Mouse (Mus musculus) liver, embryonic 14.5 days (tissue): ENCODE data around the gene Cog4. TPM values are rescaled to one million over a fixed set of nuclear protein-coding genes. Genes with fewer than 3 reads are reported as not detected.
"Not testable (repeated sequence)": the region's sequence is repeated elsewhere in the genome, so short reads cannot be mapped to it uniquely, and the experiment has no call there.

Experiments used
- ATAC-seq: fragments of 200-750 bp; cut with Nextera tagmentation; 2 replicates; pipeline ENCODE4 v1.8.0; 2017; ENCODE audit warnings: moderate number of reproducible peaks, mild to moderate bottlenecking, moderate library complexity; ENCODE audit not compliant: insufficient read depth
- DNase-seq, 3 experiments: peaks; one replicate each; pipeline ENCODE4 v3.0.0-alpha.2; 2012 to 2013; ENCODE audit warnings: low read depth in 3 of 3, low spot score in 3 of 3
- H3K27ac ChIP-seq: fragments of 300-500 bp; sonication (generic); 2 replicates; pipeline ENCODE4 v1.5.1; 2014; ENCODE audit warnings: moderate library complexity, mild to moderate bottlenecking, control low read depth, inconsistent platforms
- H3K27me3 ChIP-seq: fragments of 300-500 bp; sonication (generic); 2 replicates; pipeline ENCODE4 v1.6.1; 2014; ENCODE audit warnings: mild to moderate bottlenecking, low read length, moderate library complexity; ENCODE audit not compliant: control insufficient read depth, insufficient read depth
- H3K36me3 ChIP-seq: fragments of 300-500 bp; sonication (generic); replicated peaks from 2 replicates; pipeline ENCODE4 v1.6.1; 2014; ENCODE audit warnings: low read depth; ENCODE audit not compliant: control insufficient read depth, insufficient read depth
- H3K4me1 ChIP-seq, 2 experiments: fragments of 200-500 bp in 1 of 2; fragments of 300-500 bp in 1 of 2; sonication (generic) in 1 of 2; replicated peaks; 2 replicates each; pipeline ENCODE4 v1.6.1; 2012 to 2014; ENCODE audit warnings: antibody characterized with exemption in 1 of 2, inconsistent platforms in 1 of 2, low read length in 1 of 2; ENCODE audit not compliant: control insufficient read depth in 2 of 2, insufficient read depth in 2 of 2
- H3K4me2 ChIP-seq: fragments of 300-500 bp; sonication (generic); 2 replicates; pipeline ENCODE4 v1.6.1; 2014; ENCODE audit warnings: low read depth, mild to moderate bottlenecking, control low read depth, moderate library complexity
- H3K4me3 ChIP-seq, 2 experiments: fragments of 200-500 bp in 1 of 2; fragments of 300-500 bp in 1 of 2; sonication (generic) in 1 of 2; 2 replicates each; pipeline ENCODE4 v1.5.1; 2012 to 2014; ENCODE audit warnings: low read depth in 2 of 2, low read length in 2 of 2, mild to moderate bottlenecking in 2 of 2, control low read depth in 1 of 2, inconsistent platforms in 1 of 2, moderate library complexity in 1 of 2; ENCODE audit not compliant: insufficient read depth in 1 of 2
- H3K9ac ChIP-seq: fragments of 300-500 bp; sonication (generic); replicated peaks from 2 replicates; pipeline ENCODE4 v1.6.1; 2014; ENCODE audit warnings: mild to moderate bottlenecking, control low read depth, moderate library complexity
- H3K9me3 ChIP-seq: fragments of 300-500 bp; sonication (generic); 2 replicates; pipeline ENCODE4 v1.6.1; 2016; ENCODE audit warnings: low read length, mixed read lengths; ENCODE audit not compliant: control insufficient read depth
- CTCF ChIP-seq: IDR thresholded peaks from 2 replicates; pipeline ENCODE4 v1.5.1; 2016; ENCODE audit warnings: antibody characterized with exemption, low read depth, control low read depth
- EP300 ChIP-seq: IDR thresholded peaks from 2 replicates; pipeline ENCODE4 v1.6.1; 2016; ENCODE audit warnings: antibody characterized with exemption, low read depth
- WGBS: fragments of 180-500 bp; shearing (Covaris S2); extraction: QIAGEN DNeasy Blood & Tissue Kit; methylation state at CpG from one replicate; pipeline ENCODE4 v1.1.7; 2014; ENCODE audit not compliant: insufficient replicate concordance; 5-methylcytosine and 5-hydroxymethylcytosine counted together
- polyA plus RNA-seq, 2 experiments: library from polyadenylated mRNA; depleted of rRNA in 1 of 2; stranded (reverse) in 1 of 2; unstranded in 1 of 2; fragments of >200 nt; fragmentation: Nextera tagmentation in 1 of 2; extraction: Ambion mirVana in 1 of 2; gene quantifications; 2 replicates each; pipeline versions ENCODE4 v1.2.1 to v1.2.3; 2012 to 2014

Cog4 gene
- polyA plus RNA-seq, 2 experiments, result 14.7 to 23.8 TPM

- DNase-seq (peak; percentile 83 to 88 (median 86)), ATAC-seq (peak; percentile 83)
- Histone ChIP-seq H3K9ac (peak overlapping the region; percentile 60), H3K4me2 (peak overlapping the region; percentile 82), H3K36me3 (no peaks in the 10 kb centered on the region; the same call in none of the 2 replicates), H3K4me3 (peak overlapping the region; percentile 32 to 39; a peak in 3 of 4 replicates), H3K27me3 (no peaks in the 10 kb centered on the region), H3K9me3 (no peaks in the 10 kb centered on the region), H3K27ac (peak overlapping the region; percentile 93), H3K4me1 (peaks cover 78 to 91% of the 10 kb centered on the region in 2 experiments)
- TF ChIP-seq EP300 (peak; percentile 96), CTCF (no peak)
- WGBS, result 6% methylated on average over 5 of the region's 5 CpGs
Observed at GRCm38 (mm10) chr8:110929066-110929465, 82.7 kb downstream of the Cog4 start.

GRCm38 (mm10) chr8:110929672-110930071 lies 83.3 kb downstream of the Cog4 start:
- not testable (repeated sequence) for H3K27me3 ChIP-seq, DNase-seq, ATAC-seq, H3K36me3 ChIP-seq, H3K9me3 ChIP-seq
- Histone ChIP-seq H3K9ac (peak overlapping the region; percentile 60), H3K4me2 (peak overlapping the region; percentile 82), H3K4me1 (peaks cover 82 to 91% of the 10 kb centered on the region in 2 experiments), H3K4me3 (peak overlapping the region; percentile 4 to 39; a peak in 3 of 4 replicates), H3K27ac (peak overlapping the region; percentile 93)
- 62% methylated on average over 8 of the region's 8 CpGs for WGBS

DNA sequence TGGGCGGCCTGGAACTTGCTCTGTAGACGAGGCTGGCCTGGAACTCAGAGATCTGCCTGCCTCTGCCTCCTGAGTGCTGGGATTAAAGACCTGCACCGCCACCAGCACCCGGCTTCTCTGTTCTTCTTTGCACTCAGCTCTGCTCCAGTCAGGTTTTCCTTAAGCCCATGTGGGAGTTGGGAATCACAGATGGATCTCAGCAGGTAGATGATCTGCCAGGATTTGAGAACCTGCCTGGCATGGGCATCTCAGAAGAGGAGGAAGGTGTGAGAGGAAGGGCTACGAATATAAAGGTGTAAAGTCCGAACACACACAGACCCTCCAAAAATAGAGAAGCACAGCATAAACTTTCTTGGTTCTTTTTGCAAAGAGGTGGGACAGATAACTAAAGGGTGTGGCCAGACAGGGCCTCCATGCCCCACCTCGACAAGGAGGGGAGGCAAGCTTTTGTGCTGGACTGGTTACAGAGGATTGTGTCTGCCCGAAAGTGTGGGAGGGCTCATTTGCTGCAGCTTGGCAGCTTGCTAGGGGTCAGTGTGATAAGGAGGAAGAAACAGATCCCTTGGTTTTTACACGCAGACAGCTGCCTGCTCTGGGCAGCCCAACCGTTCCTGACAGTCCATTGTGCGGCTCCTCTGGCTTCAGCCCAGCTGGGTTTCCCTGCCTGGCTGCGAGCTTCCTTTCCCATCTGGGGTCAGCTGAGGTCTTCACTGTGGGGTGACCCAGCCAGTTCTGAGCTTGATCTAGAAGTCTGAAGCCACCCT lies 85.0 kb downstream of the Cog4 start:
- Histone ChIP-seq H3K4me1 (peaks cover 81 to 88% of the 10 kb centered on the region in 2 experiments), H3K27me3 (no peaks in the 10 kb centered on the region), H3K9ac (peak overlapping the region; percentile 56), H3K36me3 (no peaks in the 10 kb centered on the region; the same call in none of the 2 replicates), H3K27ac (peak overlapping the region; percentile 88), H3K4me3 (peak overlapping the region; percentile 16 to 30), H3K4me2 (peak overlapping the region; percentile 69), H3K9me3 (no peaks in the 10 kb centered on the region)
- ATAC-seq (peak; percentile 60), DNase-seq (peak in 2 of 3 experiments; percentile 60 to 63)
- no peak for TF ChIP-seq CTCF
- TF ChIP-seq EP300, result peak; percentile 65
- 27% methylated on average over 12 of the region's 12 CpGs for WGBS

Other genes starting within 250 kb of the Cog4 start
- gene Vac14, start 228.0 kb upstream of the Cog4 start, polyA plus RNA-seq (2012; rRNA removed), result 13.4 and 14.8 TPM in 2 replicates
- gene Vac14, start 228.0 kb upstream of the Cog4 start, polyA plus RNA-seq (2014; fragmentation: Nextera tagmentation; extraction: Ambion mirVana), result 11.2 and 14.6 TPM in 2 replicates
- 2.6 and 2.7 TPM in 2 replicates for gene Mtss1l, start 125.1 kb upstream of the Cog4 start, polyA plus RNA-seq (2012; rRNA removed)
- 0.52 and 0.82 TPM in 2 replicates for gene Mtss1l, start 125.1 kb upstream of the Cog4 start, polyA plus RNA-seq (2014; fragmentation: Nextera tagmentation; extraction: Ambion mirVana)
- 0.11 TPM in 1 of 2 replicates, not detected in the other for gene Il34, start 40.7 kb upstream of the Cog4 start, polyA plus RNA-seq (2012; rRNA removed)
- gene Il34, start 40.7 kb upstream of the Cog4 start, polyA plus RNA-seq (2014; fragmentation: Nextera tagmentation; extraction: Ambion mirVana), result not detected in 2 replicates
- 31.3 and 34.2 TPM in 2 replicates for gene Sf3b3, start 187 bp downstream of the Cog4 start, polyA plus RNA-seq (2012; rRNA removed)
- gene Sf3b3, start 187 bp downstream of the Cog4 start, polyA plus RNA-seq (2014; fragmentation: Nextera tagmentation; extraction: Ambion mirVana), result 54.7 and 60.8 TPM in 2 replicates
- 2.5 and 2.8 TPM in 2 replicates for gene Fuk, start 55.9 kb downstream of the Cog4 start, polyA plus RNA-seq (2012; rRNA removed)
- gene Fuk, start 55.9 kb downstream of the Cog4 start, polyA plus RNA-seq (2014; fragmentation: Nextera tagmentation; extraction: Ambion mirVana), result 1.3 and 1.5 TPM in 2 replicates
- 10.6 and 11.7 TPM in 2 replicates for gene St3gal2, start 73.3 kb downstream of the Cog4 start, polyA plus RNA-seq (2012; rRNA removed)
- 9.6 and 11.8 TPM in 2 replicates for gene St3gal2, start 73.3 kb downstream of the Cog4 start, polyA plus RNA-seq (2014; fragmentation: Nextera tagmentation; extraction: Ambion mirVana)
- 20.1 and 29.0 TPM in 2 replicates for gene Ddx19a, start 151.2 kb downstream of the Cog4 start, polyA plus RNA-seq (2012; rRNA removed)
- 12.8 and 14.4 TPM in 2 replicates for gene Ddx19a, start 151.2 kb downstream of the Cog4 start, polyA plus RNA-seq (2014; fragmentation: Nextera tagmentation; extraction: Ambion mirVana)
- gene Ddx19b, start 185.2 kb downstream of the Cog4 start, polyA plus RNA-seq (2012; rRNA removed), result 1.7 and 2.4 TPM in 2 replicates
- 2.8 and 3.0 TPM in 2 replicates for gene Ddx19b, start 185.2 kb downstream of the Cog4 start, polyA plus RNA-seq (2014; fragmentation: Nextera tagmentation; extraction: Ambion mirVana)
- 22.0 and 30.2 TPM in 2 replicates for gene Aars, start 186.5 kb downstream of the Cog4 start, polyA plus RNA-seq (2012; rRNA removed)
- gene Aars, start 186.5 kb downstream of the Cog4 start, polyA plus RNA-seq (2014; fragmentation: Nextera tagmentation; extraction: Ambion mirVana), result 46.7 and 51.1 TPM in 2 replicates
- 8.1 and 9.9 TPM in 2 replicates for gene Exosc6, start 209.7 kb downstream of the Cog4 start, polyA plus RNA-seq (2012; rRNA removed)
- 7.2 and 7.8 TPM in 2 replicates for gene Exosc6, start 209.7 kb downstream of the Cog4 start, polyA plus RNA-seq (2014; fragmentation: Nextera tagmentation; extraction: Ambion mirVana)
- gene Clec18a, start 245.8 kb downstream of the Cog4 start, polyA plus RNA-seq (2012; rRNA removed), result not detected in 2 replicates
- not detected in 2 replicates for gene Clec18a, start 245.8 kb downstream of the Cog4 start, polyA plus RNA-seq (2014; fragmentation: Nextera tagmentation; extraction: Ambion mirVana)
- gene Pdpr, start 248.0 kb downstream of the Cog4 start, polyA plus RNA-seq (2012; rRNA removed), result 1.3 and 1.6 TPM in 2 replicates
- gene Pdpr, start 248.0 kb downstream of the Cog4 start, polyA plus RNA-seq (2014; fragmentation: Nextera tagmentation; extraction: Ambion mirVana), result 1.0 and 1.1 TPM in 2 replicates